Mouse (Mus musculus): Measurements from ENCODE around the gene Pecam1. TPM values are rescaled to one million over a fixed set of nuclear protein-coding genes. Genes with fewer than 3 reads are reported as not detected.

Pecam1 gene
- polyA plus RNA-seq, 1 experiment = 283 TPM

GRCm38 (mm10) chr11:106776960-106777359 lies 26.5 kb upstream of the Pecam1 start:
- 81% methylated on average over 4 of the region's 4 CpGs for WGBS
- Histone ChIP-seq H3K4me1 (ENCODE audit: control insufficient read depth, insufficient read depth, low read length) (peaks cover 10% of the 10 kb centered on the region), H3K4me3 (replicated peaks; ENCODE audit: extremely low read depth, low read depth, low read length) (no peak overlapping the region)
- no peak for DNase-seq
- no peak for TF ChIP-seq POLR2A (IDR thresholded peaks at IDR 0.05; ENCODE audit: borderline replicate concordance, extremely low read depth, low read depth, low read length)
- TF ChIP-seq CTCF (IDR thresholded peaks at IDR 0.05; ENCODE audit: insufficient read depth, low read length) = no peak

- TF ChIP-seq CTCF (IDR thresholded peaks at IDR 0.05; ENCODE audit: insufficient read depth, low read length) = no peak
- no peak for TF ChIP-seq POLR2A (IDR thresholded peaks at IDR 0.05; ENCODE audit: borderline replicate concordance, extremely low read depth, low read depth, low read length)
- no peak overlapping the region for H3K4me3 ChIP-seq (replicated peaks; ENCODE audit: extremely low read depth, low read depth, low read length)
- WGBS = 92% methylated on average over 9 of the region's 9 CpGs
- DNase-seq = no peak
- no peaks in the 10 kb centered on the region; the same call in 1 of the 2 replicates for H3K4me1 ChIP-seq (ENCODE audit: control insufficient read depth, insufficient read depth, low read length)
Observed at GRCm38 (mm10) chr11:106773061-106773460, 22.6 kb upstream of the Pecam1 start.

DNA sequence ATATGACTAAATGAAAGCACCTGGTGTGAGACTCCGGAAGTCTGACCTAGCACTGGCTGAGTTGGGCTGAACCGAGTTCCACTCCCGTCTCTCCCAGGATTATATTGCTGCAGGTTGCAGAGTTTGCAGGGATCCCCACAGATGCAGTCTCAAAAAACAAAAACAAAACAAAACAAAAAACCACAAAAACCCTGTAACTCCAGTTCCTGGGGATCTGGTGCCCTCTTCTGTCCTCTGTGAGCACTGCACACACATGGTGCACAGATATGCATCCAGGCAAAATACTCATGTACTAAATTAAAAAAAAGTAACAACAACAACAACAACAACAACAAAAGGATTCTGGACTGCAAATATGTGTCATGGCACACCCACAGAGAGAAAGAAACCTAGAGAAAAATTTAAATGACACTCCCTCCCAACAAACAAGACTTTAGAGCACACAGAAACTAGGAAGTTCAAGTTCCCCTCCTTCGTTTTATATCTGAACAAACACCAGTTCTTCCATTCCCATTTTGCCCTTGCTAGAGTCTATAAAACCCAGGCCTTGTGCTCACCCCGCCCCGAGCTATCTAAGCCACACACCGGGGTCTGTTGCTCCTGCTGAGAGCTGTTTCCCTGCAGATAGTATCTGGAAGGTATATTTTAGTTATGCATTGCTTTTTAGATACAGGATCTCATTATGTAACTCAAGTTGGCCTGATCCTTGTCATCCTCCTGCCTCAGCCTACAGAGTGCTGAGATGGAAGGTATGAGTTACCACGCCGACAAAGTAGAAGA lies 20.0 kb upstream of the Pecam1 start:
- 95% methylated on average over 9 of the region's 9 CpGs for WGBS
- H3K4me3 ChIP-seq (replicated peaks; ENCODE audit: extremely low read depth, low read depth, low read length) = no peak overlapping the region
- no peak for DNase-seq
- H3K4me1 ChIP-seq (ENCODE audit: control insufficient read depth, insufficient read depth, low read length) = no peaks in the 10 kb centered on the region; the same call in 1 of the 2 replicates
- TF ChIP-seq CTCF (IDR thresholded peaks at IDR 0.05; ENCODE audit: insufficient read depth, low read length) (peak; percentile 45), POLR2A (IDR thresholded peaks at IDR 0.05; ENCODE audit: borderline replicate concordance, extremely low read depth, low read depth, low read length) (no peak)

DNA sequence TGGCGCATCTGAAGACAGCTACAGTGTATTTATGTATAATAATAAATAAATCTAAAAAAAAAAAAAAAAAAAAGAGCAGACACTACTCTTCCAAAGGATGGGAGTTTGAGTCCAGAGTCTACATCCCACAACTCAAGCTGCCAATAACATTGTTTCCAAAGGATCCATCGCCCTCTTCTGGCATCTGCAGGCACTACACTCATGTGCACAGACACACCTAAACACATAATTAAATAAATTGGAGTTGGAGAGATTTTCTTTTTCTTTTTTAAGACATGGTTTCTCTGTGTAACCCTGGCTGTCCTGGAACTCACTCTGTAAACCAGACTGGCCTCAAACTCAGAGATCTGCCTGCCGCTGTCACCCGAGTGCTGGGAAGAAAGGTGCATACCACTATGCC lies 17.1 kb upstream of the Pecam1 start:
- no peak for DNase-seq
- TF ChIP-seq CTCF (IDR thresholded peaks at IDR 0.05; ENCODE audit: insufficient read depth, low read length) (no peak), POLR2A (IDR thresholded peaks at IDR 0.05; ENCODE audit: borderline replicate concordance, extremely low read depth, low read depth, low read length) (no peak)
- Histone ChIP-seq H3K4me3 (replicated peaks; ENCODE audit: extremely low read depth, low read depth, low read length) (no peak overlapping the region), H3K4me1 (ENCODE audit: control insufficient read depth, insufficient read depth, low read length) (peaks cover 2% of the 10 kb centered on the region; the same call in 1 of the 2 replicates)
- WGBS = 95% methylated on average over 4 of the region's 4 CpGs

- TF ChIP-seq POLR2A (IDR thresholded peaks at IDR 0.05; ENCODE audit: borderline replicate concordance, extremely low read depth, low read depth, low read length) (no peak), CTCF (IDR thresholded peaks at IDR 0.05; ENCODE audit: insufficient read depth, low read length) (no peak)
- no peak for DNase-seq
- 0 out of 2 replicates have a peak, but pooled peaks cover 2% of the 10 kb centered on the region for H3K4me1 ChIP-seq (ENCODE audit: control insufficient read depth, insufficient read depth, low read length)
- WGBS = 86% methylated on average over 4 of the region's 4 CpGs
- H3K4me3 ChIP-seq (replicated peaks; ENCODE audit: extremely low read depth, low read depth, low read length) = no peak overlapping the region
Observed at GRCm38 (mm10) chr11:106766611-106767162, 16.3 kb upstream of the Pecam1 start.

DNA sequence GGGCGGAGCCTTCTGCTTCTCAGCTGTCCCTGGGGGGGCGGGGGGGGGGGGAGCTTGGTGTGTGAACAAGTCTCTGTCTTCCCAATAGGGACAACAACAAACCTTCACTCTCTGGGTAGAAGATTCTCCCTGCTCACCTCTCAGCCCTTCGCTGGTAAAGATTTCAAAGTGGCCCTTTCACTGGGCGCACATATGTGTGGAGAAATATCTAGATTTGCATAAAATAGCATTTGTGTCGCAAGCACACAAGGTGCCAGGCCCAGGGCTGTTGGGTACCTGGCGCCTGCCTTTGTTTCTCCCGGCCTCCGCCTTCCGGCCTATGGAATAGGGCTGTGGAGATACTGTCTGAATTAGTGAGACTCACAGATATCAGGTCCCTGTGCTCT lies 12.4 kb upstream of the Pecam1 start:
- 0 out of 2 replicates have a peak, but pooled peaks cover 2% of the 10 kb centered on the region for H3K4me1 ChIP-seq (ENCODE audit: control insufficient read depth, insufficient read depth, low read length)
- no peak for DNase-seq
- WGBS = 65% methylated on average over 9 of the region's 9 CpGs
- no peak overlapping the region for H3K4me3 ChIP-seq (replicated peaks; ENCODE audit: extremely low read depth, low read depth, low read length)
- TF ChIP-seq CTCF (IDR thresholded peaks at IDR 0.05; ENCODE audit: insufficient read depth, low read length) (no peak), POLR2A (IDR thresholded peaks at IDR 0.05; ENCODE audit: borderline replicate concordance, extremely low read depth, low read depth, low read length) (no peak)

- no peak for TF ChIP-seq POLR2A (IDR thresholded peaks at IDR 0.05; ENCODE audit: borderline replicate concordance, extremely low read depth, low read depth, low read length)
- TF ChIP-seq CTCF (IDR thresholded peaks at IDR 0.05; ENCODE audit: insufficient read depth, low read length) = no peak
- Histone ChIP-seq H3K4me3 (replicated peaks; ENCODE audit: extremely low read depth, low read depth, low read length) (no peak overlapping the region), H3K4me1 (ENCODE audit: control insufficient read depth, insufficient read depth, low read length) (0 out of 2 replicates have a peak, but pooled peaks cover 2% of the 10 kb centered on the region)
- DNase-seq = no peak
- 41% methylated on average over 5 of the region's 5 CpGs for WGBS
Observed at GRCm38 (mm10) chr11:106762139-106762799, 11.8 kb upstream of the Pecam1 start.

- TF ChIP-seq CTCF (IDR thresholded peaks at IDR 0.05; ENCODE audit: insufficient read depth, low read length) = no peak
- TF ChIP-seq POLR2A (IDR thresholded peaks at IDR 0.05; ENCODE audit: borderline replicate concordance, extremely low read depth, low read depth, low read length) = no peak
- DNase-seq = no peak
- WGBS = 82% methylated on average over 5 of the region's 5 CpGs
Observed at GRCm38 (mm10) chr11:106760511-106760910, 10.1 kb upstream of the Pecam1 start.

GRCm38 (mm10) chr11:106759028-106759427 lies 8.6 kb upstream of the Pecam1 start:
- no peak for DNase-seq
- Histone ChIP-seq H3K4me3 (replicated peaks; ENCODE audit: extremely low read depth, low read depth, low read length) (no peak overlapping the region), H3K4me1 (ENCODE audit: control insufficient read depth, insufficient read depth, low read length) (0 out of 2 replicates have a peak, but pooled peaks cover 2% of the 10 kb centered on the region)
- TF ChIP-seq POLR2A (IDR thresholded peaks at IDR 0.05; ENCODE audit: borderline replicate concordance, extremely low read depth, low read depth, low read length) = no peak
- no peak for TF ChIP-seq CTCF (IDR thresholded peaks at IDR 0.05; ENCODE audit: insufficient read depth, low read length)
- WGBS = 83% methylated on average over 3 of the region's 3 CpGs

More at GRCm38 (mm10) chr11:106760511-106760910, 10.1 kb upstream of the Pecam1 start:
- 0 out of 2 replicates have a peak, but pooled peaks cover 2% of the 10 kb centered on the region for H3K4me1 ChIP-seq (ENCODE audit: control insufficient read depth, insufficient read depth, low read length)
- H3K4me3 ChIP-seq (replicated peaks; ENCODE audit: extremely low read depth, low read depth, low read length) = no peak overlapping the region
